Mouse (Mus musculus) adrenal gland (tissue): ENCODE results near the gene Hdac5.

Experiments
- intact Hi-C: fragments of 180-260 bp; cut with DNase I; formaldehyde crosslinking; loops from one replicate; pipeline ENCODE4 v1.15.1; 2025

The Hdac5 gene

DNA sequence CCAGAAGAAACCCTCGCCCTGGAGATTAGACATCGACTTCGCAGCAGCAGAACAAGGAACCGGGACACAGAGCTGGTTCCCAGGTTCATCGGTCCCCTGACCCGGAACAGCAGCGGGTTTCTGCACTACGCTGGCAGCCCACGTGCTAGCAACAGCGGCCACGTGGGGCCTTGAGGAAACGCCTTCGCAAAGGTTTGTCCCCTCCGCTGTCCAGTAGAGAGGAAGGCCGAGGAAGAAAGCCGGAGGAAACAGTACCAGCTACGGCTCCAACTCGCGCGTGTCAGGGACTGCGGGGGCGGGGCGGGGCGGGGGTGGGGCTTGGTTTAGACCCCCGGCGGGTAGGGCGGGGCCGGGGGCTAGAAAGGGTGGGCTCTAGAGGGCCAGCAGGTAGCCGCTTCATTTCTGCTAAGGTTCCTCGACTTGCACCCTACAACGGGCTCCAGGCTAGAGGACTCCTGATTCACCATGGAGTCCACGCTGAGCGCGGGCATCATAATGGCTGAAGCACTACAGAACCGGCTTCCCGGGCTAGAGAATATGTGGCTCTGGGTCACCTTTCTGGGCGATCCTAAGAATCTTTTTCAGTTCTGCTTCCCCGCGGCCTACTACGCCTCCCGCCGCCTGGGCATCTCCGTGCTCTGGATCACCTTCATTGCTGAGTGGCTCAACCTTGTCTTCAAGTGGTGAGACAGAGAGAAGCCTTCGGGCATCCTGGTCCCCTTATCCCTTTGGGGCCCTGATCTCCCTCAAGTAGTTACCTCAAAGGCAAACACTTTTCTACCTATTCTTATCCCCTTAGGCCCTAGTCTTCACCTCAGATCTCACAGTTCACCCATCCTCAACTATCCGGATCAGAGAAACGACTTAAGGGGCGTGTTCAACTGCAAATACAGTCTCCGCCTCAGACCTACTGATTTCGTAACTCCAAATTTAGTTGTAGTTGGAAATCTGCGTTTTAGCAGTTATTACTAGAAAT is 40.2 kb downstream of the Hdac5 start, which contains the start of gene G6pc3:
Gene G6pc3 (plus strand): TSS at position 160 of the 976 bp plus-strand sequence.
- intact Hi-C loops = loop anchor here (5.0 kb wide), 1 partner anchor 38 kb away; no protein-coding TSS in a partner anchor

GRCm38 (mm10) chr11:102188980-102189379 is 41.0 kb downstream of the Hdac5 start:
- intact Hi-C loops = no loop called here

DNA sequence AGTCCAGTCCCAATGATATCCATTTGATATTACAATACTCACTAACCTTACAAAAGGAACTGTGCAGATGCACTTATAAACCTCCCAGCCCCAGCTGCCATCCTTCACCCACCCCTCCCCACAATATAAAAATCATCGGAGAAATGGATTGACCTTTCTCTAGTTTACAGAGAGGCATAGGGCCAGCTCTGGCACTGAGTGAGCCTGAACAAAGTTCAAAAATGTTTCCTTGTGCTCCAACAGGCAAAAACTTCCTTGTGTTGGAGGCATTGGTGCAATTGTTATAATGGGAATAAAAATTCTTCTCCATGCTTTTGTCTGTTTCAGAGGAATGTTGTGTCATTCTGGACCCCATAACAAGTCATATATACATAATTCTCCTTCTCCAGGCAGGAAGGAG is 43.7 kb downstream of the Hdac5 start:
- intact Hi-C loops = no loop called here

GRCm38 (mm10) chr11:102185677-102186076 is 44.3 kb downstream of the Hdac5 start:
- intact Hi-C loops = no loop called here

GRCm38 (mm10) chr11:102184646-102185495 is 45.1 kb downstream of the Hdac5 start, which contains the start of gene Lsm12:
Gene Lsm12, minus strand, starts transcription at chr11:102185296.
- intact Hi-C loops = no loop called here

GRCm38 (mm10) chr11:102184253-102184645 is 45.7 kb downstream of the Hdac5 start:
- intact Hi-C loops = no loop called here

DNA sequence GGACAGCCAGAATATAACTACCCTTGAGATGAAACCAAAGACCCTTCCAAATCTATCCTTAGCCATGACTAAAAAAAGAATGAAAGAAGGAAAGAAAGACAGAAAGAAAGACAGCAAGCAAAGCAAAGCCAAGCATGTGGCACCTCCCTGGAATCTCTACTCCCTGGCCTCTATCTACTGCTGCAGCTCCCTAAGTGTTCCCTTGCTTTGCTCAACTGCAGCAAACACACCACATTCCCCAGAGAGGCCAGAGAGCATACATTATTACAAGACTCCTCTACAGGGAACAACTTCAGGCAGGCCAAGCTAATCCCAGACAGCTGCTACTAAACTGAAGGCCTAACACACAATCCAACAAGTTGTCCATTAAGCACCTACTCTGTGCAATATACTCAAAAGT is 50.1 kb downstream of the Hdac5 start:
- intact Hi-C loops = no loop called here

DNA sequence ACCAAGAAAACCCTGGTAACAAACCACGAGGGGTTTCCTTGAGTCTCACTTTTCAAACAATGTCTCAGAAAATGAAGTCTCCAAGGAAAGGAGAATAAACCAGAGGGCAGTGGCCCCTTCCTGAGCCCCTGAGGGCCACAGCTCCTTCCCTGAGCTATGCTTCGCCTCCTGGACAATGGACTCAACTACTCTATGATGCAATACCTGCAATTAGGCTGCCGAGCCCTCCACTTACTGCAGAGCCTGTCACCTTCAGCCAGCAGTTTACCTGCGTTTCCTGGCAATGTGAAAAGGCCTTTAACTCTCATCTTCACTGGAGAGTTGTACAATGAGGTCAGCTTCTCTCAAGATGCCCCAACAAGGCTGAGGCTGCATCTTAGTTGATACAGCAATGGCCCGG is 61.3 kb downstream of the Hdac5 start:
- intact Hi-C loops = no loop called here

DNA sequence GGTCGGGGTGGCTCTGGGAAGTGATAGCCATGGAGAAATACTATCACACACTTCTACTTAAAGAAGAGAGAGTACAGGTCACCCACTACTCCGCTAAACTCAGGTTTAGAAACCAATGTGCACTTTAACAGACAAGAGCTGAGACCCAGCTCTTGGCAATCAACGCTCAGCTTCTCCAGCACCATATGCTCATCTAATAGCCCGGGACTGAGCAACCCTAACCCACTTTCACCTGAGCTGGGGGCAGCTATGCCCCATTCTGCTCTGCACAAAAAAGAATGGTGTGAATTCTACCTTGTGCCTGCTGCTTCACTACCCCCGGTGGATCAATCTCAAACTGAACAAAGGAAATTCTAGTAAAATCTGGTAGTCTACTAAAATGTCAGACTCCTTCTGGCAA is 62.4 kb downstream of the Hdac5 start:
- intact Hi-C loops = no loop called here

GRCm38 (mm10) chr11:102165971-102166722 is 63.8 kb downstream of the Hdac5 start:
- intact Hi-C loops = no loop called here

DNA sequence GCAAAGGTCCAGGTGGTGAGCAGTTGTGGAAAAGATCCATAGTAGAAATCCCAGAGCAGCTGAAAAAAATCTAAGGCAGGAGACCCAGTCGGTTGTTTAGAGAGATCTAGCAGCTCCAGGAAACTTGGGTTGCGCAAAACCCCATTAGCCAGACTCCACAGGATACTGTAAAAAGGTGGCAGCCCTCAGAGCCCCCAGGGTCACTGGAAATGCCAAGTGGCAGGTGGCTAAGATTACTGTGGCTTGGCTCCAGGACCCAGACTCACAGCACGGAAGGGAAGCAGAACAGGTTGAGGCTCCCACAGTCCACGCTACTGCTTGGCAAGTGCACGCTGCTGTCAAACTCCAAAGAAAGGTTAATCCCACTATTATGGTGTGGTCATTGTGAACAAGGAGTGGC is 70.2 kb downstream of the Hdac5 start:
- intact Hi-C loops = loop anchor here (5.0 to 10.0 kb wide), 2 partner anchors 65 to 103 kb away; no protein-coding TSS in a partner anchor

GRCm38 (mm10) chr11:102158024-102158423 is 71.9 kb downstream of the Hdac5 start:
- intact Hi-C loops = loop anchor here (5.0 to 10.0 kb wide), 2 partner anchors 67 to 104 kb away; no protein-coding TSS in a partner anchor

- intact Hi-C loops = loop anchor here (5.0 to 10.0 kb wide), 2 partner anchors 68 to 106 kb away; no protein-coding TSS in a partner anchor
Measured at GRCm38 (mm10) chr11:102156786-102157089, 73.2 kb downstream of the Hdac5 start.

GRCm38 (mm10) chr11:102156039-102156785 is 73.8 kb downstream of the Hdac5 start, which contains the start of gene Tmem101:
Gene Tmem101, minus strand, starts transcription at chr11:102156404.
- intact Hi-C loops = loop anchor here (5.0 to 10.0 kb wide), 2 partner anchors 69 to 106 kb away; no protein-coding TSS in a partner anchor

DNA sequence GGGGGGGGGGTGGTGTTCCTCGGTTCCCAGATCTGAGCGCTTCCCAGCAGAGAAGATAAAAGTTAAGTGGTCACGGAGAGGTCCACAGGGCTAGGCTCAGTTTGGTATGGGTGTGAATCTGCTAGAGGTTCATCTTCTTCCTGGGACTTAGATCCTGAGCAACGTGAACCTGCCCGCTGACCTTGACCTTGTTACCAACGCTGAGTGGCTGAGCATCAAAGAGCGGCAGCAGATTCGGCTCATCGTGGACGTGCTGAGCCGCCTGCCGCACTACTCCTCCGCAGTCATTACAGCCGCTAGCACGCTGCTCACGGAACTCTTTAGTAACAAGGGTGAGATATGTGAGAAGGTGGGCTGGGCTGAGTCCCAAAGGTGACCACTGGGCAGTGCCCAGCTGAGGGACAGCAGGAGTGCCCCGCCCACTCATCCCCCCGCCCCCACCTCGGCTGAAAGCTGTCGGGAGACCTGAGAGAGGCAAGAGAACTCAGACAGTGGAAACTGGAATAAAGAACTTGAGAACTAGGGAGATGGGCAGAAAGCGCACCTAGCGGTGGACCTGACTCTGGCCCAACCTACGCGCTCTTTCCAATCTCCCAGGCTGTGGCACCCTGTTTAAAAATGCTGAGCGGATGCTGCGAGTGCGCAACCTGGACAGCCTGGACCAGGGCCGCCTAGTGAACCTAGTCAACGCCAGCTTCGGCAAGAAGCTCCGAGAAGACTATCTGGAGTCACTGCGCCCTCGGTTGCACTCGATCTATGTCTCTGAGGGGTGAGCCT is 82.6 kb downstream of the Hdac5 start:
- intact Hi-C loops = loop anchor here (5.0 kb wide), 1 partner anchor 285 kb away; the partner anchor contains the start of gene Grn

- intact Hi-C loops = loop anchor here (5.0 kb wide), 1 partner anchor 286 kb away; the partner anchor contains the start of gene Grn
Measured at GRCm38 (mm10) chr11:102146531-102146930, 83.4 kb downstream of the Hdac5 start.

DNA sequence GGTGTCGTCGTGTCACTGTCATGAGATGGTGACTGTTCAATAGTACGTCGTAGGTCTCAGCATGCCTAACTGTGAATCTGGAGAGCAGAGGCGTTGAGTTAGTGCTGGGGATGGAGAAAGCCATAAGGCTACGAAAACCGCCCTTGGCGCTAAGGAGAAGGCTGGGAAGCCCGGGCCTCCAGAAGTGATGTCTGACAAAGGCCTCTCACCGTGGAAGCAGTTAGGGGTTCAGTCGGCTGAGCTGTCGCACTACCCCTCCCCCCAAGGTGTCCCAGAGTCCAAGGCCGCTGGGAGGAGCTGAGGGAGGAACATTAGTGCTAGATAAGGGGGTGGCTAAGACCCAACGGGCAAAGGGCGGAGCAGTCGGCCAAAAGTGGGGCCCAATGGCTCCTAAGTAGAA is 84.0 kb downstream of the Hdac5 start:
- intact Hi-C loops = loop anchor here (5.0 kb wide), 1 partner anchor 286 kb away; the partner anchor contains the start of gene Grn

GRCm38 (mm10) chr11:102145471-102146001 is 84.4 kb downstream of the Hdac5 start, which contains the start of gene Nags:
Gene Nags, plus strand, starts transcription at chr11:102145513.
- intact Hi-C loops = loop anchor here (5.0 kb wide), 1 partner anchor 287 kb away; the partner anchor contains the start of gene Grn
